Mouse (Mus musculus) megakaryocyte, embryonic 14.5 days (primary cell): ENCODE results near the gene Rnf39.

Source experiments
- FLI1 ChIP-seq: IDR thresholded peaks from 2 replicates; pipeline ENCODE4 v1.6.1; 2012; ENCODE audit warnings: low read length, inconsistent platforms, mixed read lengths
- GATA1 ChIP-seq: IDR thresholded peaks from 3 replicates; pipeline ENCODE4 v1.6.1; 2012; ENCODE audit warnings: mixed read lengths, low read length, inconsistent platforms, borderline replicate concordance

GRCm38 (mm10) chr17:36897065-36897464 lies 45.7 kb upstream of the Rnf39 start:
- TF ChIP-seq FLI1 (no peak), GATA1 (no peak)
